Mouse (Mus musculus) G1E (cell line): ENCODE measurements around the gene Cysltr2. TPM values are rescaled to one million over a fixed set of nuclear protein-coding genes. Genes with fewer than 3 reads are reported as not detected.

Experiments used
- ATAC-seq: 2 replicates; pipeline ENCODE4 v1.8.0; 2016; ENCODE audit warnings: mild to moderate bottlenecking; ENCODE audit not compliant: insufficient number of reproducible peaks, poor library complexity, low FRiP score, severe bottlenecking; ENCODE audit errors: extremely low read depth
- DNase-seq: peaks from one replicate; pipeline ENCODE4 v3.0.0; 2012; ENCODE audit warnings: low spot score
- H3K27me3 ChIP-seq: 2 replicates; pipeline ENCODE4 v1.6.1; 2012; ENCODE audit warnings: mild to moderate bottlenecking, low read length, inconsistent platforms; ENCODE audit not compliant: insufficient read depth
- H3K36me3 ChIP-seq: replicated peaks from 2 replicates; pipeline ENCODE3; 2012; ENCODE audit warnings: mild to moderate bottlenecking, inconsistent platforms
- H3K4me1 ChIP-seq: 2 replicates; pipeline ENCODE4 v1.6.1; 2012; ENCODE audit warnings: low read depth, low read length, inconsistent platforms, mixed read lengths; ENCODE audit not compliant: insufficient read depth
- H3K4me3 ChIP-seq: 2 replicates; pipeline ENCODE4 v1.5.1; 2012; ENCODE audit warnings: low read depth, mild to moderate bottlenecking, inconsistent platforms, low read length, moderate library complexity, mixed read lengths
- H3K9me3 ChIP-seq: replicated peaks from 2 replicates; pipeline ENCODE4 v1.6.1; 2012; ENCODE audit warnings: inconsistent platforms
- CTCF ChIP-seq: IDR thresholded peaks from 2 replicates; pipeline ENCODE4 v1.5.1; 2012; ENCODE audit warnings: low read depth, low read length, inconsistent platforms, mixed read lengths
- GATA1 ChIP-seq: IDR thresholded peaks from 2 replicates; pipeline ENCODE4 v1.6.1; 2012; ENCODE audit warnings: borderline replicate concordance, low read length, inconsistent platforms, mixed read lengths
- GATA2 ChIP-seq: IDR thresholded peaks from 2 replicates; pipeline ENCODE4 v1.6.1; 2012; ENCODE audit warnings: low read depth, low read length, inconsistent platforms, borderline replicate concordance
- POLR2AphosphoS5 ChIP-seq: IDR thresholded peaks from 2 replicates; pipeline ENCODE4 v1.6.1; 2012; ENCODE audit warnings: low read depth, low read length, inconsistent platforms; ENCODE audit not compliant: insufficient replicate concordance
- TAL1 ChIP-seq: conservative IDR thresholded peaks from 2 replicates; pipeline ENCODE4 v1.6.1; 2012; ENCODE audit warnings: low read depth, low read length, inconsistent platforms, mixed read lengths
- polyA plus RNA-seq: library from polyadenylated mRNA; stranded (reverse); fragments of >175 nt; gene quantifications from 2 replicates; pipeline ENCODE4 v1.2.3, GENCODE M21; 2012
- total RNA-seq, 2 experiments: library from RNA; stranded (forward) in 1 of 2; stranded (reverse) in 1 of 2; fragments of 200-1000 nt in 1 of 2; fragments of >200 nt in 1 of 2; fragmentation: Nextera tagmentation in 1 of 2; gene quantifications; 2 replicates each; pipeline ENCODE4 v1.2.3; 2014 to 2017

Cysltr2 gene
- total and polyA plus RNA-seq, 3 experiments, result 0.16 TPM; not detected in 2

DNA sequence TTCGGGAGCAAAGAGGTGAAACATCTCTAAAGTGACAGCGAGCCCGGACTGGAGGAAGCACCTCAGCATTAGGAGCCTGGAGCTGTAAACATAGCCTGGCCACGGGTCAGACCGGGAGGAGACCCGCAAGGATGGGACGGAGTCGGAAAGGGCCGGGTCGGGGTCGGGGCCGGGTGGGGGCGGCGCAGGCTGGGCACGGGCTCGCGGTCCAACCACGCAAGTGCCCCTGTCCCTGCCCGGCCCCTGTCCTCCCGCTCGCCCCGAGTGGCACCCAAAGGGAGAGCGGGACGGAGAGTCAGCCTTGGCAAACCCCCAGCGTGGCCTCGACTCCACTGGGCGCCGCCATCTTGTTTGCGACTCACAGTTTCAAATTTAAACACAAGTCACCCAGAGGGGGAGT, 68.8 kb downstream of the Cysltr2 start:
- Histone ChIP-seq H3K4me1 (no peaks in the 10 kb centered on the region), H3K27me3 (no peaks in the 10 kb centered on the region), H3K4me3 (no peak overlapping the region), H3K36me3 (no peaks in the 10 kb centered on the region), H3K9me3 (no peaks in the 10 kb centered on the region)
- ATAC-seq (no peak), DNase-seq (no peak)
- TF ChIP-seq POLR2AphosphoS5, result no peak
- TF ChIP-seq TAL1, result no peak
- no peak for TF ChIP-seq CTCF
- no peak for TF ChIP-seq GATA1
- TF ChIP-seq GATA2, result no peak

DNA sequence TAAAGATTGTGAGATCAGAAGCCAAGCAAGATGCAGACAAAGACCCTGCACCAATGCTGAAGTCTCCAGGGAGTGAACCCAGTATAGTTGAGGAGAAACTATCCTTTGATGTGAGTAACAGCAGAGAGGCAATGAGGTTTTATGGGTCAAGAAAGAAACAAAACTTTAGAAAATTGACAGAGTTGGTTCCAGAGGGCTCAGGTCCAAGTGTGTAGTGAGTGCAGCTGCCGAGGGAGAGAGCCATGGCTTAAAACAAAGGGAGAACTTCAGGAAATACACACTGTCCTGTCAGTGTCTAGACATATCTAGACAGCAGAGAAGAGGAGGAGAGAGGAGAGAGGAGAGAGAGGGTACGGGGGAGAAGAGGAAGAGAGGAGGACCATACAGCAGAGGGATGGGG, 72.8 kb downstream of the Cysltr2 start:
- no peak for DNase-seq
- no peaks in the 10 kb centered on the region for H3K27me3 ChIP-seq
- no peak for TF ChIP-seq CTCF
- TF ChIP-seq GATA2, result no peak
- no peak for TF ChIP-seq POLR2AphosphoS5
- TF ChIP-seq GATA1, result no peak
- no peak for TF ChIP-seq TAL1
- no peak for ATAC-seq
- H3K4me3 ChIP-seq, result no peak overlapping the region
- H3K4me1 ChIP-seq, result no peaks in the 10 kb centered on the region
- H3K9me3 ChIP-seq, result no peaks in the 10 kb centered on the region
- H3K36me3 ChIP-seq, result no peaks in the 10 kb centered on the region

Other genes starting within 250 kb of the Cysltr2 start
- 29.1 and 34.8 TPM in 2 replicates for gene Rcbtb2, start 73.9 kb upstream of the Cysltr2 start, total RNA-seq (2014; fragmentation: Nextera tagmentation)
- 47.2 and 49.9 TPM in 2 replicates for gene Rcbtb2, start 73.9 kb upstream of the Cysltr2 start, total RNA-seq (2017)
- gene Rcbtb2, start 73.9 kb upstream of the Cysltr2 start, polyA plus RNA-seq, result 21.9 and 24.4 TPM in 2 replicates
- 2.0 and 3.1 TPM in 2 replicates for gene Lpar6, start 188.8 kb upstream of the Cysltr2 start, total RNA-seq (2014; fragmentation: Nextera tagmentation)
- gene Lpar6, start 188.8 kb upstream of the Cysltr2 start, total RNA-seq (2017), result 4.1 and 4.5 TPM in 2 replicates
- 0.03 and 0.05 TPM in 2 replicates for gene Lpar6, start 188.8 kb upstream of the Cysltr2 start, polyA plus RNA-seq